Mouse (Mus musculus): ENCODE data around the gene Ccdc153. TPM values are rescaled to one million over a fixed set of nuclear protein-coding genes. Genes with fewer than 3 reads are reported as not detected.

The Ccdc153 gene
- polyA plus RNA-seq, 1 experiment from 2014 or later: not detected

GRCm38 (mm10) chr9:44266478-44267226, 26.2 kb downstream of the Ccdc153 start:
- WGBS: 59% methylated on average over 8 of the region's 8 CpGs
- Histone ChIP-seq H3K9me3 (replicated peaks) (peaks cover 7% of the 10 kb centered on the region; the same call in 1 of the 2 replicates), H3K27me3 (no peaks in the 10 kb centered on the region), H3K4me2 (no peak overlapping the region), H3K4me1 (peaks cover 22% of the 10 kb centered on the region), H3K4me3 (no peak overlapping the region), H3K27ac (peak overlapping the region; percentile 70; the same call in 1 of the 2 replicates), H3K9ac (no peak overlapping the region), H3K36me3 (ENCODE audit: poor library complexity, severe bottlenecking) (no peaks in the 10 kb centered on the region)
- no peak for ATAC-seq

GRCm38 (mm10) chr9:44267319-44268026, 27.0 kb downstream of the Ccdc153 start:
- peak overlapping the region; percentile 70 for H3K9ac ChIP-seq
- peak overlapping the region; percentile 70 for H3K27ac ChIP-seq
- 7% methylated on average over 23 of the region's 23 CpGs for WGBS
- peak; percentile 52; the same call in 1 of the 2 replicates for ATAC-seq
- peak overlapping the region; percentile 72 for H3K4me2 ChIP-seq
- peaks cover 22% of the 10 kb centered on the region for H3K4me1 ChIP-seq
- no peaks in the 10 kb centered on the region for H3K36me3 ChIP-seq (ENCODE audit: poor library complexity, severe bottlenecking)
- peak overlapping the region; percentile 38 for H3K4me3 ChIP-seq
- peaks cover 7% of the 10 kb centered on the region; the same call in 1 of the 2 replicates for H3K9me3 ChIP-seq (replicated peaks)
- H3K27me3 ChIP-seq: no peaks in the 10 kb centered on the region

DNA sequence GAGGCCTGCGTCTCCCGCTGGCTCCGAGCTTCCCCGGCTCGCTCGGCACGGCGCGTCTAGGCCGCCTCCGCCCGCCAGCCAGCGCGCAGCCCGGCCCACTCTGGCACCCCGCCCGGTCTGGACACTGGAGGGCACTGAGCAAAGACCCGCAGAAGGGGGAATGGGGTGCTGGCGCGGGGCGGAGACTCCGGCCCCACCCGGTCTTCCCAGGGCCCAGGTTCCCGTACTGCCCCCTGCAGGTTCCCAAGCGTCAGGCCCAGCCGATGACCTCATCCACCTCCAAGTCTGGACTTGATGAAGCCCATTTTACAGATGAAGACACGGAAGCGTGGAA, 27.5 kb downstream of the Ccdc153 start:
- H3K9me3 ChIP-seq (replicated peaks): peaks cover 7% of the 10 kb centered on the region; the same call in 1 of the 2 replicates
- H3K4me3 ChIP-seq: peak overlapping the region; percentile 38
- H3K36me3 ChIP-seq (ENCODE audit: poor library complexity, severe bottlenecking): no peaks in the 10 kb centered on the region
- H3K27ac ChIP-seq: peak overlapping the region; percentile 70; the same call in 1 of the 2 replicates
- peak overlapping the region; percentile 70 for H3K9ac ChIP-seq
- H3K27me3 ChIP-seq: no peaks in the 10 kb centered on the region
- 8% methylated on average over 16 of the region's 28 CpGs for WGBS
- H3K4me2 ChIP-seq: peak overlapping the region; percentile 72
- H3K4me1 ChIP-seq: peaks cover 22% of the 10 kb centered on the region
- peak; percentile 84 for ATAC-seq

GRCm38 (mm10) chr9:44268432-44268831, 28.0 kb downstream of the Ccdc153 start, which contains the start of gene Nlrx1:
Gene Nlrx1 (minus strand): TSS chr9:44268599.
- peaks cover 3% of the 10 kb centered on the region; the same call in 1 of the 2 replicates for H3K36me3 ChIP-seq (ENCODE audit: poor library complexity, severe bottlenecking)
- 87% methylated on average over 6 of the region's 6 CpGs for WGBS
- H3K4me2 ChIP-seq: peak within 1 kb of the TSS; percentile 72
- H3K4me3 ChIP-seq: peak within 1 kb of the TSS; percentile 38
- no peaks in the 10 kb centered on the region for H3K27me3 ChIP-seq
- peaks cover 7% of the 10 kb centered on the region; the same call in 1 of the 2 replicates for H3K9me3 ChIP-seq (replicated peaks)
- peak within 1 kb of the TSS; percentile 70 for H3K27ac ChIP-seq
- peak within 1 kb of the TSS; percentile 70 for H3K9ac ChIP-seq
- no peak for ATAC-seq
- peaks cover 22% of the 10 kb centered on the region for H3K4me1 ChIP-seq

DNA sequence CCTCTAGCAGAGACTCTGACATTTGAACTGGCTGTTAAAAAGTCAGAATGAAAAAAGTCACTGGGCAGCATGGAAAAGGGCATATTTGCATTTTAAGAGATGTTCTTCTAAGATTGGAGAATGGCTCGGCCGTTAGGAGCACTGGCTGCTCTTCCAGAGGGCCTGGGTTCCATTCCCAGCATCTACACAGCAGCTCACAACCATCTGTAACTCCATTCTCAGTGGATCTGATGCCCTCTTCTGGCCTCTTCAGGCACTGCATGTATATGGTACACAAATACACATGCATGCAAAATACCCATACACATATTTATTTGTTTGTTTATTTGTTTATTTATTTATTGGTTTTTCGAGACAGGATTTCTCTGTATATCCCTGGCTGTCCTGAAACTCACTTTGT, 28.6 kb downstream of the Ccdc153 start:
- WGBS: 92% methylated on average over 3 of the region's 3 CpGs
- no peaks in the 10 kb centered on the region for H3K27me3 ChIP-seq
- no peak overlapping the region for H3K4me3 ChIP-seq
- H3K27ac ChIP-seq: no peak overlapping the region
- H3K36me3 ChIP-seq (ENCODE audit: poor library complexity, severe bottlenecking): peaks cover 8% of the 10 kb centered on the region
- no peak overlapping the region for H3K4me2 ChIP-seq
- ATAC-seq: no peak
- H3K9ac ChIP-seq: no peak overlapping the region
- peaks cover 7% of the 10 kb centered on the region; the same call in 1 of the 2 replicates for H3K9me3 ChIP-seq (replicated peaks)
- peaks cover 22% of the 10 kb centered on the region for H3K4me1 ChIP-seq

DNA sequence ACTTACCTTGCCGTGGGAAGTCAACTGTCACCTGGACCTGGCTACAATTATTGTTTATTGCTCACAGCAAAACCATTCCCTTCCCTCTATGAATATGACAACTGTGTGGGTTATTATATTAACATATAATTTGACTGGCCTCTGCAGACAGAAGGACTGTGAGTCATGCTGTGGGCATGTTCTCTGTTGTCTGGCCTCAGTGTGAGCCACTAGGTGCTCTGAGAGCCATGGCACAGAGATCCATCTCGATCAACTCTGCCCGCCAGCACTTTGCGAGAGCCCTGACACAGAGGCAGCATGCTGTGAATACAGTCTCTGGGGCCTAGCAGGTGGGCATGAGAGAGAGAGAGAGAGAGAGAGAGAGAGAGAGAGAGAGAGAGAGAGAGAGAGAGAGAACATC, 29.5 kb downstream of the Ccdc153 start:
- H3K4me3 ChIP-seq: no peak overlapping the region
- WGBS: 88% methylated on average over 4 of the region's 4 CpGs
- peaks cover 17% of the 10 kb centered on the region for H3K36me3 ChIP-seq (ENCODE audit: poor library complexity, severe bottlenecking)
- H3K27ac ChIP-seq: no peak overlapping the region
- no peak for ATAC-seq
- H3K4me1 ChIP-seq: peaks cover 22% of the 10 kb centered on the region
- H3K4me2 ChIP-seq: no peak overlapping the region
- no peak overlapping the region for H3K9ac ChIP-seq
- no peaks in the 10 kb centered on the region for H3K27me3 ChIP-seq
- H3K9me3 ChIP-seq (replicated peaks): peaks cover 7% of the 10 kb centered on the region; the same call in 1 of the 2 replicates

DNA sequence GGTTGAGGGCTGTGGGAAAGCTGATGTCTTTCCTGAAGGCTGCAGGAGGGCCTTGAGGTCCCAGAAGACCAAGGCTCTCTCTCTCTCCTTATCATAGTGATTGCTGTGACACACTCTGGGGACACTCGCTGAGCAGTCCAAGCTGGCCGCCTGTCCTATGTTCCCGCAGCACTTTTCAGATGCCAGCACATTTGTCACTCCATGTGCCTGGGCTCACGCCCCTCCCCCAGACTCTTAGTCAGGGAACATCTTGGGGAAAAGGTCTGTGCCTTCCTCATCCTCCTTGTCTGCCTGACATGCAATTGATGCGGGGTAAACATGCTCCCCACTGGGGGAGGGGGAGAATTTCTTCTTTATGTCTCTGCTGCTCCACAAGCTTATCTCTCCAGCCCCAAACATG, 42.7 kb downstream of the Ccdc153 start:
- H3K36me3 ChIP-seq (ENCODE audit: poor library complexity, severe bottlenecking): peaks cover 45% of the 10 kb centered on the region
- H3K4me1 ChIP-seq: peaks cover 16% of the 10 kb centered on the region
- no peak overlapping the region for H3K4me3 ChIP-seq
- no peaks in the 10 kb centered on the region for H3K27me3 ChIP-seq
- ATAC-seq: no peak
- H3K9ac ChIP-seq: no peak overlapping the region
- no peaks in the 10 kb centered on the region for H3K9me3 ChIP-seq (replicated peaks)
- H3K27ac ChIP-seq: no peak overlapping the region
- H3K4me2 ChIP-seq: no peak overlapping the region
- WGBS: 85% methylated on average over 5 of the region's 5 CpGs

GRCm38 (mm10) chr9:44286256-44286850, 45.9 kb downstream of the Ccdc153 start:
- peaks cover 28% of the 10 kb centered on the region for H3K4me1 ChIP-seq
- H3K4me3 ChIP-seq: peak overlapping the region; percentile 76
- no peak for ATAC-seq
- H3K27me3 ChIP-seq: no peaks in the 10 kb centered on the region
- peak overlapping the region; percentile 92 for H3K4me2 ChIP-seq
- 9% methylated on average over 6 of the region's 6 CpGs for WGBS
- H3K27ac ChIP-seq: no peak overlapping the region
- peak overlapping the region; percentile 26; the same call in 1 of the 2 replicates for H3K9ac ChIP-seq
- H3K9me3 ChIP-seq (replicated peaks): no peaks in the 10 kb centered on the region
- H3K36me3 ChIP-seq (ENCODE audit: poor library complexity, severe bottlenecking): peaks cover 30% of the 10 kb centered on the region

- peaks cover 30% of the 10 kb centered on the region for H3K36me3 ChIP-seq (ENCODE audit: poor library complexity, severe bottlenecking)
- peak; percentile 36; the same call in 1 of the 2 replicates for ATAC-seq
- peak overlapping the region; percentile 14; the same call in 1 of the 2 replicates for H3K27ac ChIP-seq
- H3K9ac ChIP-seq: peak overlapping the region; percentile 85
- peaks cover 28% of the 10 kb centered on the region for H3K4me1 ChIP-seq
- peak overlapping the region; percentile 76 for H3K4me3 ChIP-seq
- 4% methylated on average over 11 of the region's 11 CpGs for WGBS
- H3K27me3 ChIP-seq: no peaks in the 10 kb centered on the region
- H3K9me3 ChIP-seq (replicated peaks): no peaks in the 10 kb centered on the region
- peak overlapping the region; percentile 92 for H3K4me2 ChIP-seq
Observed at GRCm38 (mm10) chr9:44287003-44287400, 46.5 kb downstream of the Ccdc153 start.

DNA sequence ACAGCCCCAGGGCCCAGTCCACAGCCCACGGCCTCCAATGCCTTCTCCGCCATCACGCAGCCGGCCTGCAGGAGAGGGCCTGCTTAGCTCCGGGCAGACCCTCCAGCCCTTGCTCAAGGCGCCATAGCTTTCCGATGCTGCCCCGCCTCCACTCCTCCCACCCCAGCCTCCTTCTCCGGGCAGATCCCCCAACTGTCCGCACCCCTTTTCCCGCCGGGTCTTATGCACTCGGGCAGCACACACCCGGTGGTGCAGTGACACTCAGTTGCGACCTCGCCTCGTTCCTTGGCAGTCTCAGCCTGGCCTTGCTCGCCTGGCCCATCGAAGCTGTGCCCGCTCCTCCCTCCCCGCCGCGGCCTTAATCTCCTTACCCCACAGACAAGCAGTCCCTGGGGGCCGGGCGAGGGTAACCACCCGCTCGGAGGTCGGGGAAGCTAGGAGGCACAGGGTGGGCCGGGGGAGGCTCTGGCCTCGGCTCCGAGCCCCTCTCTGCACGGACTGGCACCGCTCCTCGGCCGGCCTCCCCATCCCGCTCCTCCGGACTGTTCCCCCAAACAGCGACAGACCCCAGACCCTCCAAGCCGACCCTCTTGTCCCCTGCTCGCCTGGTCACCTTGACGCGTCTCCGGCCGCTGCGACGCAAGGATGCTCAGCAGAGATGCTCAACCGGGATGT, 47.1 kb downstream of the Ccdc153 start:
- H3K4me2 ChIP-seq: peak overlapping the region; percentile 92
- ATAC-seq: peak; percentile 67
- H3K9me3 ChIP-seq (replicated peaks): no peaks in the 10 kb centered on the region
- peak overlapping the region; percentile 85 for H3K9ac ChIP-seq
- H3K4me3 ChIP-seq: peak overlapping the region; percentile 76
- peaks cover 34% of the 10 kb centered on the region for H3K36me3 ChIP-seq (ENCODE audit: poor library complexity, severe bottlenecking)
- no peaks in the 10 kb centered on the region for H3K27me3 ChIP-seq
- H3K4me1 ChIP-seq: peaks cover 28% of the 10 kb centered on the region
- peak overlapping the region; percentile 14 for H3K27ac ChIP-seq
- WGBS: under 1% methylated on average over 43 of the region's 47 CpGs

GRCm38 (mm10) chr9:44288076-44288958, 47.8 kb downstream of the Ccdc153 start, which contains the start of gene Abcg4:
Gene Abcg4 (minus strand): TSS chr9:44288615.
- peaks cover 39% of the 10 kb centered on the region for H3K36me3 ChIP-seq (ENCODE audit: poor library complexity, severe bottlenecking)
- H3K4me2 ChIP-seq: peak within 1 kb of the TSS; percentile 92
- no peaks in the 10 kb centered on the region for H3K9me3 ChIP-seq (replicated peaks)
- WGBS: under 1% methylated on average over 38 of the region's 38 CpGs
- ATAC-seq: peak; percentile 62
- peak within 1 kb of the TSS; percentile 76 for H3K4me3 ChIP-seq
- H3K9ac ChIP-seq: peak within 1 kb of the TSS; percentile 85
- H3K27me3 ChIP-seq: no peaks in the 10 kb centered on the region
- H3K4me1 ChIP-seq: peaks cover 28% of the 10 kb centered on the region
- peak within 1 kb of the TSS; percentile 14 for H3K27ac ChIP-seq
